Mouse (Mus musculus): ENCODE measurements around the gene Lce1a2.

DNA sequence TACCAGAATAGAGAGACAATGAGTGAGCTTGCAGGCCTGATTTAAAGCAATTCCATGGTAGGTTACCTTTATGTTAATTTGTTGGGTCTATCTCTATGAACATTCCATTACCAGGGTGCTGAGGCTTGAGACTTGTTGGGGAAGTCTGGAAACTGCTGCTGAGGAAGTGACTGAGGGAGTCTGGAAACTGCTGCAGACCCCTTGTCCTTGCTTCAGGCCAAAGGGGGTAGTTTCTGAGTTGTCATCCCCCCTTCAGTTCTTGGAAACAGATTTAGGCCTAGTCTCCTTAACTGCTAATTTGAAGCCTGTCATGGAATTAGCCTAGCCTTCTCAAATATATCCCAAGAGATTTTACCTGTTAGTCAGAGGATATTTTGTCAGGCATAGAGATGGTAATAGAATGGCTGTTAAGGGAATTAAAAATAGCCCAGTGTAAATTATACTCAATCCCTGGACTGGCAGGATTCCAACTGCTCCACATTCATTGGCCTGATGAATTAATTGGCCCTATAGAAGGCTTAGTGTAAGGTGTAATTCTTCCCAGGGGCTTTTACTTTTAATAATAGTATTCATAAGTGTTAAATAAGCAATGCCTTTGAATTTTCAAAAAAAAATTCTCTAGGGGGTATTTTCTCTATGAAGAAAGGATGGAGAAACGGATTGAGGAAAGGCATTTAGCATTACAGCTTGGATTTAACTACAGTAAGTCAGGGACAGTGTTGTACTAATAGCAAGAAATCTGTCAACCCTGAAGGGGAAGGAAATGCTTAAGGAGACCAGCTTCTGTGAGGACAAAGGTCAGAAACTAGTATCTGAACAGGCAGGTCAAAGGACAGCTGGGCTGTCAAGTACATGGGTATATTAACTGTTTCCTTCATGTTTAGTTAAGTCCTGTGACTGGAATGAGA lies 32.1 kb downstream of the Lce1a2 start:
- TF ChIP-seq POLR2A (IDR thresholded peaks at IDR 0.05; ENCODE audit: borderline replicate concordance, control insufficient read depth, low read depth, low read length), result no peak
- TF ChIP-seq CTCF (IDR thresholded peaks at IDR 0.05; ENCODE audit: control insufficient read depth, insufficient read depth, low read length), result no peak
